ENCODE assay signal across 34 mouse cellular contexts in the genomic region with DNA sequence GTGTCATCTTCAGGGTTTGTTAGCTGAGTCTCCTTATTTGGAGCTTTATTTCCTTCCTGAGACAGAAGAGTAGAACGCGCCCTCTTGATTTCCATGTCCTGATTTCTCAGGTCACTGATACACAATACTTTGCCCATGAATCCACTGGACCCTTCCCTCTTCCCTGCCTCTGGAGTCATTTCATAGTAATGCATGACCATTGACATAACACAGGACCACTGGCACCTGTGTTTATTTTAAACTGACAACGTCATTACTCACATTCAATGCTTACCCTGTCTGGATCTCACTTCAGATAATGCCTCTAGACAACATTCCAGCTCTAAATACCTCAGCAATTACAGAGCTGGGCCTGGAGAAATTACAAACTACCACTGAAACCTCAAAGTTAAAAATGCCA. TPM values are rescaled to one million over a fixed set of nuclear protein-coding genes. Genes with fewer than 3 reads are reported as not detected.
A peak's percentile ranks its signal among the peaks of the same experiment; 100 is the strongest.
DNase-seq lines count a peak whose midpoint lies in the region; ATAC-seq and TF ChIP-seq lines count a peak whose summit lies in the region.
"Had no signal": no experiment of that assay in that cellular context is flagged by ENCODE, and none has a peak within 500 bp of the region (broad histone marks: within the 10 kb centered on the region; RNA-seq: fewer than 3 reads in every experiment).

No protein-coding gene starts in this region.

- H3K27me3 ChIP-seq in intestine, embryonic 14.5 days (replicated peaks; ENCODE audit: control insufficient read depth, insufficient read depth, low read length), result no peaks in the 10 kb centered on the region
- no peaks in the 10 kb centered on the region for H3K27me3 ChIP-seq in intestine, postnatal 0 days (replicated peaks; ENCODE audit: control insufficient read depth, insufficient read depth, low read length)
- H3K27me3 ChIP-seq in stomach, postnatal 0 days (ENCODE audit: control insufficient read depth, insufficient read depth, low read length), result no peaks in the 10 kb centered on the region
- H3K27me3 ChIP-seq in liver, embryonic 12.5 days (replicated peaks), result no peaks in the 10 kb centered on the region
- H3K27me3 ChIP-seq: embryonic facial prominence, embryonic 15.5 days; forebrain, embryonic 15.5 days; heart, embryonic 15.5 days; hindbrain, embryonic 13.5 days; kidney, embryonic 15.5 days; limb, embryonic 12.5 days; lung, embryonic 15.5 days; midbrain, embryonic 12.5 days had no signal

- no peaks in the 10 kb centered on the region for H3K9me3 ChIP-seq in intestine, embryonic 14.5 days (ENCODE audit: control insufficient read depth, low read length)
- no peaks in the 10 kb centered on the region for H3K9me3 ChIP-seq in intestine, postnatal 0 days (ENCODE audit: control insufficient read depth)
- H3K9me3 ChIP-seq in stomach, postnatal 0 days (ENCODE audit: control insufficient read depth, low read length), result no peaks in the 10 kb centered on the region
- no peaks in the 10 kb centered on the region for H3K9me3 ChIP-seq in liver, embryonic 12.5 days (replicated peaks)
- H3K9me3 ChIP-seq: embryonic facial prominence, embryonic 15.5 days; forebrain, embryonic 15.5 days; heart, embryonic 15.5 days; hindbrain, embryonic 13.5 days; kidney, embryonic 15.5 days; limb, embryonic 12.5 days; lung, embryonic 15.5 days; midbrain, embryonic 12.5 days had no signal

- ATAC-seq in intestine, embryonic 14.5 days (replicated peaks; ENCODE audit: low FRiP score, low TSS enrichment, low read depth), result 0 out of 2 replicates have a peak, but pooled peaks have one; percentile 58
- ATAC-seq in intestine, postnatal 0 days, result no peak
- ATAC-seq in stomach, postnatal 0 days (ENCODE audit: low FRiP score, low TSS enrichment), result no peak
- no peak for ATAC-seq in liver, embryonic 12.5 days
- ATAC-seq: CD4-positive, CD25-positive, alpha-beta regulatory T cell, adult 4 months; forebrain, embryonic 15.5 days had no signal

- no peaks in the 10 kb centered on the region for H3K36me3 ChIP-seq in intestine, embryonic 14.5 days (ENCODE audit: control insufficient read depth, insufficient read depth, low read length)
- no peaks in the 10 kb centered on the region for H3K36me3 ChIP-seq in intestine, postnatal 0 days (ENCODE audit: control insufficient read depth, insufficient read depth)
- H3K36me3 ChIP-seq in stomach, postnatal 0 days (ENCODE audit: control insufficient read depth, insufficient read depth, low read length), result no peaks in the 10 kb centered on the region
- no peaks in the 10 kb centered on the region for H3K36me3 ChIP-seq in liver, embryonic 12.5 days
- H3K36me3 ChIP-seq: embryonic facial prominence, embryonic 15.5 days; forebrain, embryonic 15.5 days; heart, embryonic 15.5 days; hindbrain, embryonic 13.5 days; kidney, embryonic 15.5 days; limb, embryonic 12.5 days; lung, embryonic 15.5 days; midbrain, embryonic 12.5 days had no signal

- no peak for TF ChIP-seq EP300 in stomach, postnatal 0 days (optimal IDR thresholded peaks at IDR 0.05)

- H3K4me1 ChIP-seq in intestine, embryonic 14.5 days (replicated peaks; ENCODE audit: control insufficient read depth, insufficient read depth, low read length), result 0 out of 2 replicates have a peak, but pooled peaks cover 2% of the 10 kb centered on the region
- no peaks in the 10 kb centered on the region for H3K4me1 ChIP-seq in intestine, postnatal 0 days (replicated peaks; ENCODE audit: control insufficient read depth, insufficient read depth, low read length)
- peaks cover 9% of the 10 kb centered on the region for H3K4me1 ChIP-seq in embryonic fibroblast, embryonic 13.5 days (ENCODE audit: control insufficient read depth, insufficient read depth, low read length)
- H3K4me1 ChIP-seq in stomach, postnatal 0 days (replicated peaks; ENCODE audit: control insufficient read depth, insufficient read depth), result no peaks in the 10 kb centered on the region
- no peaks in the 10 kb centered on the region for H3K4me1 ChIP-seq in liver, embryonic 12.5 days
- H3K4me1 ChIP-seq: embryonic facial prominence, embryonic 15.5 days; forebrain, embryonic 15.5 days; hindbrain, embryonic 13.5 days; kidney, embryonic 15.5 days; limb, embryonic 12.5 days; lung, embryonic 15.5 days; midbrain, embryonic 12.5 days had no signal

- no peak for TF ChIP-seq POLR2A in embryonic fibroblast, embryonic 13.5 days (IDR thresholded peaks at IDR 0.05; ENCODE audit: low read depth, low read length)

- peak; percentile 16 for DNase-seq in embryo, embryonic 10 days (ENCODE audit: low spot score)
- DNase-seq in embryo, embryonic 9.5 days (ENCODE audit: extremely low spot score), result no peak
- DNase-seq in intestine, embryonic 14.5 days (ENCODE audit: low spot score), result no peak
- no peak for DNase-seq in stomach, postnatal 0 days (ENCODE audit: low spot score)
- DNase-seq in lung, postnatal 4 days, result no peak
- DNase-seq: adrenal gland, adult 8-10 months; cerebellum, adult 2 months; cerebellum, postnatal 14 days; gastrocnemius, adult 2 months; gastrocnemius, postnatal 36 days; heart, adult 18-20 months; heart, postnatal 4 days; kidney, adult 11 months; kidney, postnatal 25 days; right cerebral cortex, postnatal 25 days; spleen, adult 18-20 months; thymus, adult 18-20 months; thymus, postnatal 25 days had no signal

- no peak for TF ChIP-seq CTCF in intestine, postnatal 0 days (IDR thresholded peaks at IDR 0.05; ENCODE audit: low read depth)
- no peak for TF ChIP-seq CTCF in embryonic fibroblast, embryonic 13.5 days (IDR thresholded peaks at IDR 0.05; ENCODE audit: borderline replicate concordance, insufficient read depth, low read length)
- no peak for TF ChIP-seq CTCF in stomach, postnatal 0 days (IDR thresholded peaks at IDR 0.05; ENCODE audit: low read depth)

- no peak overlapping the region for H3K4me2 ChIP-seq in intestine, embryonic 14.5 days (ENCODE audit: low read length)
- no peak overlapping the region for H3K4me2 ChIP-seq in intestine, postnatal 0 days (replicated peaks; ENCODE audit: low read depth)
- no peak overlapping the region for H3K4me2 ChIP-seq in stomach, postnatal 0 days (replicated peaks; ENCODE audit: low read depth)
- H3K4me2 ChIP-seq in liver, embryonic 12.5 days, result no peak overlapping the region
- H3K4me2 ChIP-seq: embryonic facial prominence, embryonic 15.5 days; forebrain, embryonic 15.5 days; heart, embryonic 15.5 days; hindbrain, embryonic 13.5 days; kidney, embryonic 15.5 days; limb, embryonic 12.5 days; lung, embryonic 15.5 days; midbrain, embryonic 12.5 days had no signal

- WGBS in intestine, embryonic 14.5 days, result 42% methylated on average over 3 of the region's 3 CpGs
- WGBS in intestine, postnatal 0 days, result 51% methylated on average over 3 of the region's 3 CpGs
- 55% methylated on average over 3 of the region's 3 CpGs for WGBS in stomach, postnatal 0 days
- WGBS in liver, embryonic 12.5 days (ENCODE audit: insufficient replicate concordance), result 73% methylated on average over 3 of the region's 3 CpGs

- H3K4me3 ChIP-seq in intestine, embryonic 14.5 days (ENCODE audit: low read depth, low read length), result no peak overlapping the region
- H3K4me3 ChIP-seq in intestine, postnatal 0 days (ENCODE audit: low read depth, low read length), result no peak overlapping the region
- no peak overlapping the region for H3K4me3 ChIP-seq in embryonic fibroblast, embryonic 13.5 days (ENCODE audit: insufficient read depth, low read length)
- no peak overlapping the region for H3K4me3 ChIP-seq in stomach, postnatal 0 days (ENCODE audit: low read depth, low read length)
- H3K4me3 ChIP-seq in liver, embryonic 12.5 days, result no peak overlapping the region
- H3K4me3 ChIP-seq: embryonic facial prominence, embryonic 15.5 days; forebrain, embryonic 15.5 days; gastrocnemius, adult 2 months; heart, embryonic 15.5 days; hindbrain, embryonic 13.5 days; kidney, embryonic 15.5 days; layer of hippocampus, adult 2 months; left cerebral cortex, adult 2 months; limb, embryonic 12.5 days; lung, embryonic 15.5 days; midbrain, embryonic 12.5 days had no signal

- H3K27ac ChIP-seq in intestine, embryonic 14.5 days (ENCODE audit: low read depth), result no peak overlapping the region
- H3K27ac ChIP-seq in intestine, postnatal 0 days (ENCODE audit: low read depth, low read length), result no peak overlapping the region
- peak overlapping the region; percentile 86 for H3K27ac ChIP-seq in embryonic fibroblast, embryonic 13.5 days (ENCODE audit: insufficient read depth, low read length)
- H3K27ac ChIP-seq in stomach, postnatal 0 days (replicated peaks), result no peak overlapping the region
- no peak overlapping the region for H3K27ac ChIP-seq in liver, embryonic 12.5 days
- H3K27ac ChIP-seq: embryonic facial prominence, embryonic 15.5 days; forebrain, embryonic 15.5 days; gastrocnemius, adult 2 months; heart, embryonic 15.5 days; hindbrain, embryonic 13.5 days; kidney, embryonic 15.5 days; layer of hippocampus, adult 2 months; left cerebral cortex, adult 2 months; limb, embryonic 12.5 days; lung, embryonic 15.5 days; midbrain, embryonic 12.5 days had no signal

- H3K9ac ChIP-seq in intestine, embryonic 14.5 days (ENCODE audit: low read length), result no peak overlapping the region
- no peak overlapping the region for H3K9ac ChIP-seq in intestine, postnatal 0 days (ENCODE audit: low read depth, low read length)
- no peak overlapping the region for H3K9ac ChIP-seq in stomach, postnatal 0 days (ENCODE audit: low read length)
- no peak overlapping the region for H3K9ac ChIP-seq in liver, embryonic 12.5 days
- H3K9ac ChIP-seq: embryonic facial prominence, embryonic 15.5 days; forebrain, embryonic 15.5 days; heart, embryonic 15.5 days; hindbrain, embryonic 13.5 days; kidney, embryonic 15.5 days; limb, embryonic 12.5 days; lung, embryonic 15.5 days; midbrain, embryonic 12.5 days had no signal

RNA-seq across cellular contexts. Expression of a gene that starts 56.8 kb away (rescaled TPM):
- polyA plus RNA-seq in intestine, embryonic 14.5 days (2014; fragmentation: Nextera tagmentation; extraction: Ambion mirVana), result 1.4 and 1.8 TPM in 2 replicates
- polyA plus RNA-seq in intestine, postnatal 0 days (2015; fragmentation: Nextera tagmentation; extraction: Ambion mirVana), result 1.6 and 2.0 TPM in 2 replicates
- 60.3 and 202 TPM in 2 replicates for polyA plus RNA-seq in embryonic fibroblast, embryonic 13.5 days (2011; ENCODE audit: insufficient read length, low read depth, missing spikeins)
- 0.54 and 0.61 TPM in 2 replicates for polyA plus RNA-seq in stomach, postnatal 0 days (2015; fragmentation: Nextera tagmentation; extraction: Ambion mirVana)
- polyA plus RNA-seq in liver, embryonic 12.5 days (2016; fragmentation: Nextera tagmentation; extraction: Ambion mirVana), result 0.06 and 0.15 TPM in 2 replicates
- polyA plus RNA-seq: CD4-positive, CD25-positive, alpha-beta regulatory T cell, adult 4 months; forebrain, embryonic 15.5 days; liver, adult 2 months; liver, embryonic 16.5 days had no signal

Comparison
In these comparisons a context has a peak if more than half of its experiments do, and no peak if none do; other contexts are left out.
1. RNA of a gene that starts 56.8 kb away (polyA plus RNA-seq): 60.3 to 202 TPM in embryonic fibroblast, embryonic 13.5 days; 1.6 to 2.0 TPM in intestine, postnatal 0 days, 1.4 to 1.8 TPM in intestine, embryonic 14.5 days, 0.54 to 0.61 TPM in stomach, postnatal 0 days and 0.06 to 0.15 TPM in liver, embryonic 12.5 days; every median in the first group is over 10 times any median in the second.